Mouse (Mus musculus) CD4-positive, CD25-positive, alpha-beta regulatory T cell, adult 4 months (primary cell): ENCODE measurements around the gene Tcp11x2. TPM values are rescaled to one million over a fixed set of nuclear protein-coding genes. Genes with fewer than 3 reads are reported as not detected.
A peak's percentile ranks its signal among the peaks of the same experiment; 100 is the strongest.

Experiments
- ATAC-seq: one replicate; pipeline ENCODE4 v1.8.0; 2017
- polyA plus RNA-seq, 2 experiments: library from polyadenylated mRNA; unstranded; fragments of 100-300 nt; shearing (Covaris generic); gene quantifications; one replicate each; pipeline ENCODE4 v1.2.1; 2017

The Tcp11x2 gene
- under 1 TPM in 1 of 2 experiments, not detected in 1; 0.24 TPM for polyA plus RNA-seq

GRCm38 (mm10) chrX:135693633-135694032, at the start of gene Tcp11x2:
Gene Tcp11x2 (minus strand): TSS chrX:135693790.
- ATAC-seq: no peak

GRCm38 (mm10) chrX:135743056-135743355, 49.4 kb upstream of the Tcp11x2 start:
- no peak for ATAC-seq

- peak; percentile 98 for ATAC-seq
Measured at GRCm38 (mm10) chrX:135742304-135743055, 48.9 kb upstream of the Tcp11x2 start, which contains the start of the genes Armcx5 and Gprasp1. Gene Armcx5 (plus strand): TSS chrX:135742733. Gene Gprasp1 (plus strand): TSS chrX:135742733.

GRCm38 (mm10) chrX:135738730-135739520, 45.3 kb upstream of the Tcp11x2 start:
- no peak for ATAC-seq

- ATAC-seq: no peak
Measured at GRCm38 (mm10) chrX:135725161-135725560, 31.6 kb upstream of the Tcp11x2 start, which contains the start of gene Tmsb15a. Gene Tmsb15a (minus strand): TSS chrX:135725261.

GRCm38 (mm10) chrX:135712845-135713244, 19.3 kb upstream of the Tcp11x2 start:
- ATAC-seq: no peak

GRCm38 (mm10) chrX:135704349-135704748, 10.8 kb upstream of the Tcp11x2 start:
- ATAC-seq: no peak

GRCm38 (mm10) chrX:135703111-135703510, 9.5 kb upstream of the Tcp11x2 start:
- ATAC-seq: no peak

GRCm38 (mm10) chrX:135687802-135688201, 5.8 kb downstream of the Tcp11x2 start:
- ATAC-seq: no peak

GRCm38 (mm10) chrX:135681858-135682257, 11.7 kb downstream of the Tcp11x2 start:
- no peak for ATAC-seq

- ATAC-seq: peak; percentile 73
Measured at GRCm38 (mm10) chrX:135652173-135652772, 41.3 kb downstream of the Tcp11x2 start.

GRCm38 (mm10) chrX:135627605-135628004, 66.0 kb downstream of the Tcp11x2 start, which contains the start of gene Prame:
Gene Prame (minus strand): TSS chrX:135627705.
- ATAC-seq: no peak

Other genes starting within 250 kb of the Tcp11x2 start
- gene AV320801, start 199.2 kb downstream of the Tcp11x2 start, polyA plus RNA-seq: under 1 TPM in 1 of 2 experiments, not detected in 1; 0.22 TPM
- gene Nxf7, start 95.0 kb downstream of the Tcp11x2 start, polyA plus RNA-seq: not detected
- gene Prame, start 66.1 kb downstream of the Tcp11x2 start, polyA plus RNA-seq: not detected
- gene Tmsb15a, start 31.5 kb upstream of the Tcp11x2 start, polyA plus RNA-seq: not detected
- 10 to 100 TPM; 10.2 to 20.5 TPM for gene Armcx5, start 48.9 kb upstream of the Tcp11x2 start, polyA plus RNA-seq
- 10 to 100 TPM; 22.7 to 31.9 TPM for gene Gprasp1, start 48.9 kb upstream of the Tcp11x2 start, polyA plus RNA-seq
- gene Bhlhb9, start 103.8 kb upstream of the Tcp11x2 start, polyA plus RNA-seq: 10 to 100 TPM; 11.4 to 14.2 TPM
- 10 to 100 TPM in 1 of 2 experiments, 1 to 10 TPM in 1; 9.1 to 13.7 TPM for gene Gprasp2, start 145.2 kb upstream of the Tcp11x2 start, polyA plus RNA-seq